Mouse (Mus musculus) liver, embryonic 15.5 days (tissue): ENCODE results near the gene Mier2. TPM values are rescaled to one million over a fixed set of nuclear protein-coding genes. Genes with fewer than 3 reads are reported as not detected.

ENCODE experiments used
- ATAC-seq: fragments of 200-750 bp; cut with Nextera tagmentation; 2 replicates; pipeline ENCODE4 v1.8.0; 2017; ENCODE audit warnings: moderate number of reproducible peaks, mild to moderate bottlenecking, moderate library complexity; ENCODE audit not compliant: insufficient read depth
- H3K27ac ChIP-seq: fragments of 300-500 bp; sonication (generic); replicated peaks from 2 replicates; pipeline ENCODE4 v1.5.1; 2015; ENCODE audit warnings: mild to moderate bottlenecking, inconsistent platforms
- H3K27me3 ChIP-seq: fragments of 300-500 bp; sonication (generic); 2 replicates; pipeline ENCODE4 v1.6.1; 2015; ENCODE audit warnings: mild to moderate bottlenecking, inconsistent platforms
- H3K36me3 ChIP-seq: fragments of 300-500 bp; sonication (generic); replicated peaks from 2 replicates; pipeline ENCODE4 v1.6.1; 2015; ENCODE audit warnings: moderate library complexity, mild to moderate bottlenecking, inconsistent platforms
- H3K4me1 ChIP-seq: fragments of 300-500 bp; sonication (generic); replicated peaks from 2 replicates; pipeline ENCODE4 v1.6.1; 2015; ENCODE audit warnings: inconsistent platforms
- H3K4me2 ChIP-seq: fragments of 300-500 bp; sonication (generic); 2 replicates; pipeline ENCODE4 v1.6.1; 2015; ENCODE audit warnings: moderate library complexity, mild to moderate bottlenecking, inconsistent platforms
- H3K4me3 ChIP-seq: fragments of 300-500 bp; sonication (generic); replicated peaks from 2 replicates; pipeline ENCODE4 v1.5.1; 2015; ENCODE audit warnings: mild to moderate bottlenecking, inconsistent platforms
- H3K9ac ChIP-seq: fragments of 300-500 bp; sonication (generic); 2 replicates; pipeline ENCODE4 v1.6.1; 2015; ENCODE audit warnings: moderate library complexity, mild to moderate bottlenecking, inconsistent platforms
- H3K9me3 ChIP-seq: fragments of 300-500 bp; sonication (generic); replicated peaks from 2 replicates; pipeline ENCODE4 v1.6.1; 2016; ENCODE audit warnings: inconsistent platforms
- WGBS: fragments of 180-500 bp; shearing (Covaris S2); methylation state at CpG from one replicate; pipeline ENCODE4 v1.1.7; 2015; ENCODE audit warnings: mixed read lengths; ENCODE audit not compliant: insufficient replicate concordance; 5-methylcytosine and 5-hydroxymethylcytosine counted together
- microRNA-seq: library from miRNA; unstranded; fragments of <30 nt; microRNA quantifications from one replicate; pipeline ENCODE4, GENCODE M21; 2016
- polyA plus RNA-seq: library from polyadenylated mRNA; unstranded; fragments of >200 nt; fragmentation: Nextera tagmentation; extraction: Ambion mirVana; gene quantifications from 2 replicates; pipeline ENCODE4 v1.2.1, GENCODE M21; 2015

Mier2 gene
- polyA plus RNA-seq, 1 experiment from 2014 or later: 9.9 TPM

GRCm38 (mm10) chr10:79496701-79497288 is 58.2 kb downstream of the Mier2 start:
- no peak overlapping the region for H3K4me2 ChIP-seq
- H3K4me1 ChIP-seq: no peaks in the 10 kb centered on the region
- H3K36me3 ChIP-seq: no peaks in the 10 kb centered on the region
- no peaks in the 10 kb centered on the region for H3K9me3 ChIP-seq
- no peak for ATAC-seq
- WGBS: 37% methylated on average over 2 of the region's 2 CpGs
- no peak overlapping the region for H3K27ac ChIP-seq
- no peaks in the 10 kb centered on the region for H3K27me3 ChIP-seq
- no peak overlapping the region for H3K4me3 ChIP-seq
- no peak overlapping the region for H3K9ac ChIP-seq

- Histone ChIP-seq H3K9me3 (no peaks in the 10 kb centered on the region), H3K9ac (no peak overlapping the region), H3K27me3 (no peaks in the 10 kb centered on the region), H3K4me3 (no peak overlapping the region), H3K36me3 (no peaks in the 10 kb centered on the region), H3K4me2 (no peak overlapping the region), H3K27ac (no peak overlapping the region), H3K4me1 (no peaks in the 10 kb centered on the region)
- WGBS: 34% methylated on average over 3 of the region's 3 CpGs
- no peak for ATAC-seq
Measured at GRCm38 (mm10) chr10:79495886-79496285, 59.1 kb downstream of the Mier2 start.

Small RNA genes lying within 50 kb of the gene (microRNA-seq; reads per million reads assigned to microRNA genes)
- not detected for gene Mir6909

Other genes starting within 250 kb of the Mier2 start
- not detected in 2 replicates for gene Vmn2r82, start 198.7 kb downstream of the Mier2 start, polyA plus RNA-seq
- not detected in 2 replicates for gene Vmn2r83, start 86.5 kb downstream of the Mier2 start, polyA plus RNA-seq
- 21.5 and 26.9 TPM in 2 replicates for gene Plpp2, start 21.4 kb downstream of the Mier2 start, polyA plus RNA-seq
- not detected in 2 replicates for gene Theg, start 32.1 kb upstream of the Mier2 start, polyA plus RNA-seq
- gene C2cd4c, start 58.8 kb upstream of the Mier2 start, polyA plus RNA-seq: not detected in 2 replicates
- 0.08 and 0.10 TPM in 2 replicates for gene Shc2, start 82.7 kb upstream of the Mier2 start, polyA plus RNA-seq
- gene Odf3l2, start 90.5 kb upstream of the Mier2 start, polyA plus RNA-seq: not detected in 2 replicates
- gene Madcam1, start 109.4 kb upstream of the Mier2 start, polyA plus RNA-seq: 0.26 TPM in 1 of 2 replicates, not detected in the other
- gene Tpgs1, start 114.2 kb upstream of the Mier2 start, polyA plus RNA-seq: 21.4 and 23.1 TPM in 2 replicates
- 105 and 107 TPM in 2 replicates for gene Cdc34, start 127.0 kb upstream of the Mier2 start, polyA plus RNA-seq
- 0.15 and 0.37 TPM in 2 replicates for gene Gzmm, start 133.8 kb upstream of the Mier2 start, polyA plus RNA-seq
- 980 and 1,043 TPM in 2 replicates for gene Bsg, start 149.3 kb upstream of the Mier2 start, polyA plus RNA-seq
- 0.02 TPM in 1 of 2 replicates, not detected in the other for gene Hcn2, start 161.4 kb upstream of the Mier2 start, polyA plus RNA-seq
- gene Polrmt, start 191.4 kb upstream of the Mier2 start, polyA plus RNA-seq: 15.6 and 17.7 TPM in 2 replicates
- 0.07 TPM in 1 of 2 replicates, not detected in the other for gene Fgf22, start 199.9 kb upstream of the Mier2 start, polyA plus RNA-seq
- gene Rnf126, start 211.8 kb upstream of the Mier2 start, polyA plus RNA-seq: 39.6 and 42.0 TPM in 2 replicates
- gene Fstl3, start 222.1 kb upstream of the Mier2 start, polyA plus RNA-seq: 0.71 and 1.0 TPM in 2 replicates
- 7.0 and 7.1 TPM in 2 replicates for gene Prss57, start 235.8 kb upstream of the Mier2 start, polyA plus RNA-seq
- gene Palm, start 238.4 kb upstream of the Mier2 start, polyA plus RNA-seq: 8.8 and 9.2 TPM in 2 replicates